Mouse (Mus musculus) cerebellum, adult 9-10 months (tissue): ENCODE results near the gene Ube2d3.

Experiments used
- DNase-seq: peaks from one replicate; pipeline ENCODE4 v3.0.0; 2022

Ube2d3 gene

GRCm38 (mm10) chr3:135437758-135438495 is at the start of gene Ube2d3:
Ube2d3 (plus strand) TSS chr3:135438149.
- DNase-seq: peak; percentile 99

GRCm38 (mm10) chr3:135393186-135393585 is 44.8 kb upstream of the Ube2d3 start:
- DNase-seq: no peak

DNA sequence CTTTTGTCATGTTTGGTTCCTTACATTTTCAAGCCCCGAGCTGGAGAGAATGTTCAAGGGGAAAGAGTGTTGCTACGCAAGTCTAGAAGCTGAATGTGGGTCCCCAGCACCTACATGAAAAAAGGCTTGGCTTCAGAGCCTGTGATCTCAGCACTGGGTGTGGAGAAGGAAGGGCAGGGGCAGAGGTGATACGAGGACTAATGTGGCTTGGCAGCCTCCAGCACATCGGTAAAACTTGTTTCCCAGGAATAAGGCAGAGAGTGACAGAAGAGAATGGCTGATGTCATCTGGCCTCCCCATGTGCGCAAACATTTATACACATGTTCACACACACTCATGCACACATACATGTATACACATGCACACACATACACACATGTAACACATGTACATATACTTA is 42.9 kb upstream of the Ube2d3 start:
- DNase-seq: no peak

DNA sequence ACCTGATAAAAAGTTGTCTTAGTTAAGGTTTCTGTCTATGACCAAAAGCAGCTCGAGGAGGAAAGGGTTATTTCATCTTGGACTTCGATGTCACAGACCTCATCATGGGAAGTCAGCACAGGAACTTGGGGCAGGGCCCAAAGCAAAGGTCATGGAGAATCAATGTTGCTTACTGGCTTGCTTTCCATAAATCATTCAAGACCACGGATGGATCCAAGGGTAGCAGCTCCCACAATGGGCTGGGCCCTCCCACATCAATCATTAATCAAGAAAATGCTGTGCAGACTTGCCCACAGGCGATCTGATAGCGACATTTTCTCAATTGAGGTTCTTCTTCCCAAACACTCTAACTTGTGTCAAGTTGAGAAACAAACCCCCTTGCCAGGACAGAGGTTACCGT is 41.9 kb upstream of the Ube2d3 start:
- no peak for DNase-seq

- no peak for DNase-seq
These were observed 40.8 kb upstream of the Ube2d3 start for GRCm38 (mm10) chr3:135397112-135397511.

GRCm38 (mm10) chr3:135402201-135402658 is 35.7 kb upstream of the Ube2d3 start:
- DNase-seq: peak; percentile 85

DNA sequence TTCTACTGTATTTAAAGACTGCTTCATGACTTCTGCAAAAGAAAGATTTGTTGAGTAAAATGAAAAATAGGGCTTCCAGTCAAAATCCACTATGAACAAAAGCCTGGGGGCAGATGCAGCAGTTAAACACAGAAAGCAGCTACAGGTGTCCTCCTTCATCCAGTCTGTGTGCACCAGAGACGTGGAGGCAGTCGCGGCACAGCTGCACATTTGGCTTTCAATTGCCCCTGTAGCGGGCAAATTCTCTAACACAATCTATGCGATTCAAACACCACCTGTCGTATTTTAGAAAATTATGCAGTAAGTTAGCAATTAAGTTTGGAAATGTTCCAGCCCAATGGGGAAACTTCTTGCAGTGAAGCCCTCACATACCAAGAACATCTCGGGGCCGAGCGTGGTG is 34.7 kb upstream of the Ube2d3 start:
- no peak for DNase-seq

GRCm38 (mm10) chr3:135403856-135404255 is 34.1 kb upstream of the Ube2d3 start:
- DNase-seq: no peak

GRCm38 (mm10) chr3:135404599-135404998 is 33.4 kb upstream of the Ube2d3 start:
- no peak for DNase-seq

DNA sequence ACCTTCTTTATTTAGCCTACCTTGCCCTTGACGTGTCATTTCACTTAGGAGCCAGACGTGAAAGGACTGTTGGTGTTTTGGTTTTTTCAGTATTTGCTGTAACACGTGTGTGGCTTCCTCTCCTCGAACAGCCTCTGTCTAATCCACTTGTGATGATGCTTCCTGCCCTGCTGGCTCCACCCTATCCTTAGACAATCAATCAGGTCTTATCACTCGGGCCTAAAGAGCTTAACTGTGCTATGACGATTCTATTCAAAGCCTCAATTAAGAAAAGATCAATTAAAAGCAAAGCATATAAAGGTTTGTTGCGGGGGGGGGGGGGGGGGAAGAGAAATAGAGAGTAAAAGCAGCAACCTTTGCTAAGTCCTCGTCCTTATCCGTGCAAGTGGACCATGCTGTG is 30.6 kb upstream of the Ube2d3 start:
- no peak for DNase-seq

DNA sequence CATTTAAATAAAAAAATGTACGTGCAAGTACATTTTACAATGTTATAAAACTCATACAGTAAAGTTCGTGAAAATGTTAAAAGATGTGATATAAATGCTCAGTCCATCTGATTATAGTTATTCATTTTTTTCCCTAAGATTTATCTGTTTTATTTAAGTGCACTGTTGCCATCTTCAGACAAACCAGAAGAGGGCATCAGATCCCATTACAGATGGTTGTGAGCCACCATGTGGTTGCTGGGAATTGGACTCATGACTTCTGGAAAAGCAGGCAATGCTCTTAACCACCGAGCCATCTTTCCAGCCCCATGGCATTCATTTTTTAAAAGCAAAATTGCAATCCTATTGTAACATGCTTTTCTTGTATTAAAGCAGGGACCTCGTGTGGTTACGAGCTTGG is 28.7 kb upstream of the Ube2d3 start:
- no peak for DNase-seq

GRCm38 (mm10) chr3:135411056-135411455 is 26.9 kb upstream of the Ube2d3 start:
- no peak for DNase-seq

DNA sequence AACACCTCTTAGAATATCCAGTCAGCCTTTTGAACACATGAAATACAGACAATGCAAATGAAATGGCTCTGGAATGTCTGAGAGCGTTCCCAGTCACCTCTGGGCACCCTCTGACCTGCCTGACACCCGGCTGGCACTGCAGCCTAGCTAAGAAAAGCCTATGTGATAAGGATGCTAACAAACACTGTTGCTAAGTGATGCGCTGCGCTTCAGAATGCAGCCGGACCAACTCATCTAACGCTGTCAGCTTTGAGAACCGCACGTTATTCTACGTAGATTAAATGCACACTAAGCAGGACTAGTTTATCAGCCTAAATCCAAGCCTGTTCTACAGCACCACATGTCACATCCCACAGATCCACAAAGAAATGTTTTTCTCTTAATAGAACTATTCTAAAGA is 26.1 kb upstream of the Ube2d3 start:
- no peak for DNase-seq

DNA sequence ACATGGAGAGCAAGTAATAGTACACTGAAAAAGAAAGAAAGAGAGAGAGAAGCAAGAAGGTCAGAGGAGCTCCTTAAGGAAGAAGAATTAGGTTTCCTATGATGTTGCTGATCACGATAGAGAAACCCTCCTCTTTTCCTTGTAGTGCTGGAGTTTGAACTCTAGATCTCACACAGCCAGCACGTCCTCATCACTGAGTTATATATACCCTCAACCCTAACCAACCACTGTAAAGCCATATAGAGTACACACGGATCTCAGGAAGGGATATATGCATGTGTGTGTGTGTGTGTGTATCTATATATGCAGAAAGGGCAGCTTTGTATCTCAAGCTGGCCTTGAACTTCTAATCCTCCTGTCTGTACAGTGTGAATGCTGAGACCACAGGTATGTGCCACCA is 20.7 kb upstream of the Ube2d3 start:
- no peak for DNase-seq

GRCm38 (mm10) chr3:135417799-135418198 is 20.1 kb upstream of the Ube2d3 start:
- no peak for DNase-seq

DNA sequence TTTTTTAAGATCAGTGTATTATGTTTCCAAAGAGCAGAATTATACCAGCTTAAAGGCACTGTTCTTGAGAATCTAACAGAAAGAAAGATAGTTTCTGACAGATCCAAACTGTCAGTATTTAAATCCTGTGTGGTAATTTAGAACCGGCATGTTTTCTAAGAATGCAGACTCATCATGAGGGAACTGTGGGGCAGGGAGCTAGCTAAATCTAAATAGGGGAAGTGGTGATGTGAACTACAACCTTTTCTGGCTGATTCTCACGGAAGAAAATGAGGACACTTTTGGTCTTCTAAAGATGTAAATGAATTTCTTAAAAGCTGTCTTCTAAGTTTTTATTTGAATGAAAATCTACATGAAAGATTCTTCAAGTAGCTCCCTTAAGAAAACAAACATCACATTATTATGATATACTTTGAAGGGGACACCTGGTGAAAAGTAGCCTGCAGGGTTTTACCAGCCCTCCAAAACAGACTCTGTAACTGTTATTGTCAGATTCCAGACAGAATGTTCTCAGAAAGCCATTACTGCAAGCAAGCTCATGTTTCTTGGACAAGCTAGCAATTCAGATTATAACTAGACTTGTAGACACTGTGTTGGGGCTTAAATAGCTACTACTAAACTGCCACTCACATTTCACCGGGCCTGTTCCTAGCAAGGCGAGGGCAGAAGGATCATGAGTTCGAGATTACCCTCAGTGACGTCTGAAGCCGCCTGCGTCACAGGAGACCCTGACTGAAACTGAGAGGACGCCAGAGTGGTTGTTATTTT is 17.2 kb upstream of the Ube2d3 start:
- no peak for DNase-seq

DNA sequence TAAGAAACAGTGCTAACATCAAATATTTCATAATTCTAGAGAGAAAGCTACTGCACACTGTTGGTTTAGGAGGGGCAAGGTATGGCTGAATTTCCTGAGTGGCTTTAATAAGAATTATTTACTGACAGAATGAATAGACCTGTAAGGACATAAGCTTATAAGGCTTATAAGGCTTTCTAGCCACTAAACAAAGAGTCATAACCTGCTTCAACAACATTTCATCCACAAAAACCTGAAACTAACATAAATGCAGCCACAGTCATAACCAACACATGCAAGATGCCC is 16.7 kb upstream of the Ube2d3 start:
- DNase-seq: no peak

- DNase-seq: no peak
These were observed 15.6 kb upstream of the Ube2d3 start for GRCm38 (mm10) chr3:135422232-135422855.

DNA sequence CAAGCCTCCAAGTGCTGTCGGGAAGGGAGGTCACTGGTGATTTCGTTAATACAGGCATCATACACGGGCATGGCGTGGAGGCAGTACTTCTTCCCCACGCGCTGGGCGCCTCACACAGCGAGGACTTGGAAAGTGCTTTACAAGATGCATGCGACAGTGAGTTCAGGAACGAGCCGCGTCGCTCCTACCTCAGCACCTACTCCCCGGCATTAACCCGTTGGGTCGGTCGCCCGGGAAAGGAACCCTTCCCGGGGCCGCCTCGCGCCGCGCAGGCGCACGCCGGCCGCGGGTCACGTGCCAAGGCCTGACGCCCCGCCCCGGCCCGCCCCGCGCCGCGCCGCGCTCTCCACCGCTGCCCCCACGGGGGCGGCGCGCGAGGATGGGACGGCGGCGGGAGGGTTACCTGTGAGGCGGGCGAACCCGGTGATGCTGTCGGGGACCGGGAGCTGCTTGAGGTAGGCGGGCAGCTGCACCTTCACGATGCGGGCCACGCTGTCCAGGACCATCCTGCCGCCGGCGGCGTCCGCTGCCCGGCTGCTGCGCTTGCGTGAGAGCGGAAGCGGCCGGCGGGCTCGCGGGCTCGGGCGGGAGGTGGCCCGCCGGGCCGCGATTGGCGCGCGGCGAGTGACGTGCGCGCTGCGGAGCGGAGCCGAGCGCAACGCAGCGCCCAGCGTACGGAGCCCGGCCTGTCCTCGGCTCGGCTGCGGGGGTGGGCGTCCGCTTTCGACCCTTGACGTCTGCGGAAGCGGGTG is 14.9 kb upstream of the Ube2d3 start:
- peak; percentile 86 for DNase-seq

DNA sequence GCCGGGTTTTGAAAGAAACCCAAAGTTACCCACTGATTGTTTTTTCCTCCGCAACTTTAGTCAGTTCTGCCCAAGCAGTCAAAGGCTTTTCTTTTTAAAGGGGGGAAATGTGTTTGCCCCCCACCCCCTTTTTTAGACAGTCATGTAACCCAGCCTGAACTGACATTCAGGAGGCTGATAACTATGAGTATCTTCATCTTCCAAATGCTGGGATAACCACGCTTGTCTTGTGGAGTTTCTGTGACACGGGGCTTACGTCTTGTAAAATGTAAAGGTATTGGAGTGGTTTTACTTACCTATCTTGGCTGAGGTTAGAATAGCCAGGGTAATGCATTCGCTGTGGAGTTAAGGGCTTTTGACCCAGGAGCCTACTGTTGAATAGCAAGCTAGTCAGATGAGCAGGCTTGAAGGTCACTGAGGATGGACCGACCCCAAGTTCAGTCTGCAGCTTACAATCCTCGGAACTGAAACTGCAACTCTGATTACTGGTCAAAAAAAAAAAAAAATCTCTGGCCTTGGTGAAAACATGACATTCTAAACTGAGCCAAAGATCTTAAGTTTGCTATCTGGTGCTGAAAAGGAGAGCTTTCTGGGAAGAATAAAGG is 14.2 kb upstream of the Ube2d3 start, which contains the start of gene Cisd2:
Gene Cisd2, minus strand, starts transcription at position 318 of the 605 bp plus-strand sequence.
- DNase-seq: no peak

DNA sequence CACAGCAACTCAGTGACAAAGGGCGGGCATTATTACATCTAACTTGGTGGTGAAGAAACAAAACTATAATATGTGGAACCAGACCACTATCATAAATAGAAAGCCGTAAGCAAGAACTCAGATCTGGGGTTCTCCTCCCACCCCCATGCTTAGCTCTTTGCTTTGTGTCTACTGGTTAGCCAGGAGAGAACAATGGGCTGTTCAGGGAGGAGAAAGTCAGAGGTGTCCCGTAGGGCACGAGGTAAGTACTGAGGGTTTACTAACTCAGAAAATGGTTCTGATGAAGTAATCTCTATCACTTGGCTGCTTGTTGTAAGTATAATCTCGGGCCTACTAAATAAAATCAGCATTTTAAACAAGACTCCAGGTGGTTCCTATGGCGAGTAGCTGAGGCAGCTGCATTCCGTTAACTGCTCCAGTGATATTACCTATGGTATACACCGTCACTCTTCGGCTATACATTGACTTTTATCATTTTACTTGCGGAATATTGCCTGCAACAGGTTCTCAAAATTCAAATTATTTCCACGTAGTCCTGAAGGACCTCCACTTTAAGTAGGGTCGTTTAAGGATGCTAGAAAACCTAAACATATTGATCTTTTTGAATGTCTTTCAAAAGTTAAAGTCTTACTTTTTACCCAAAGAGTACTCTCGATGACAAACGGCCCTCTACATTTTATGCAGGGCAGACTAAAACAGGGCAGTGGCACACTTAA is 890 bp upstream of the Ube2d3 start:
- peak; percentile 64 for DNase-seq

DNA sequence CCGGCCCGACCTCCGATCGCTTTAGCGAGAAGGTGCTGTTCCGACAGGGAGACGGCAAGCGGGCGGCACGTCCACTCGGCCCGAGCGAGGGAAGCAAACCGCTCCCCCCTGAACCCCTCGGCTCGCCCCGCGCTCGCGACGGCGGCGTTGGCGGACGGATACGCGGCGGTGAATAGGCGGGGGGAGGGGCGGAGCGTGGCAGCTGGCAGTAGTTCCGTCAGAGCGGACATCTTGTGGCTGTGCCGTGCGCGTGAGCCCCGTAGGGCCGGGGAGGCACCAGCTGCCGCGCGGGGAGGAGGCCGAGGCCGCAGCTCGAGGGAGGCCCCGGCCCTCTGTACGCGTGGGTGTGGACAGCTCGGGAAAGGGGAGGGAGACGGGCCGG is 573 bp downstream of the Ube2d3 start:
- peak; percentile 95 for DNase-seq
